Mouse (Mus musculus): ENCODE results near the gene Igdcc3.

DNA sequence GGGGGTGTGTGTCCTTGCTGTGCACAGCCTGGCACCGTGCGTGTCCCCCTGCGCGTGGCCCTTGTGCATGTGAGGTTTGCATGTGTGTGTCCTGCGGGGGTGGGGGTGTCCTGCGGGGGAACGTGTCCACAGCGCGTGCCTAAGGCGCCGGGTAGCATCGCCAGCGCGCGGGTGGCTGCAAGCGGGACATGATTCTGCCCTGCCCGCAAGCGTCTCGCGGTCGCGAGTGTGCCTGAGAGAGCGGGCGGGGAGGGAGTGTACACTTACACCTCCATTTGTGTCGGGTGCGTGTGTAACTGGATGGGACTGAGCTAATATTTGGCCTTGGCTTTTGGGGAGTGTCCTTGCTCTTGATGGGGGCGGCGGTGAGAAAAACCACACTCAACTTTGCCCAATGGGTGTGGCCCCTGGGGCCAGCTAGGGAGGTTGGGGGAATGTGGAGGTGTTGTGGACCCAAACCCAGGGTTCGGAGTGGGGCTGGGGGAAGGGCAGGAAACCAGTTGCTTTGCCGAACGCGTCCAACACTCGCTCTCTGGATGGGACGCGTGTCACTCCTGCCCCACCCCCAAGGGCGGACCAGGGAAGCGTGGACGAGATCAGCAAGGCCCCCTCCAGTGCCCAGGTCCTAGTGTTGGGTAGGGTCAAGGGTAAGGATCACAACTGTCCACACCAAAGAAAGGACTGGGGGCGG is 39.2 kb upstream of the Igdcc3 start:
- TF ChIP-seq CTCF (conservative IDR thresholded peaks at IDR 0.05 in 1 of 2, IDR thresholded peaks at IDR 0.05 in 1 of 2; ENCODE audit: low read depth in 2 of 2, low read length in 2 of 2) = no peak
- no peak for TF ChIP-seq POLR2A (IDR thresholded peaks at IDR 0.05; ENCODE audit: low read depth, low read length)
- TF ChIP-seq KAT2A (IDR thresholded peaks at IDR 0.05; ENCODE audit: insufficient replicate concordance, low read length) = no peak
- TF ChIP-seq ZMIZ1 (IDR thresholded peaks at IDR 0.05; ENCODE audit: low read depth, low read length) = no peak
- no peak for TF ChIP-seq NRF1 (IDR thresholded peaks at IDR 0.05; ENCODE audit: low read depth, low read length)
- TF ChIP-seq RAD21 (IDR thresholded peaks at IDR 0.05; ENCODE audit: low read depth, low read length) = no peak
- TF ChIP-seq ZKSCAN1 (IDR thresholded peaks at IDR 0.05; ENCODE audit: borderline replicate concordance, low read depth, low read length) = no peak
- TF ChIP-seq HCFC1 (IDR thresholded peaks at IDR 0.05; ENCODE audit: low read depth, low read length) = no peak
- TF ChIP-seq MAFK (IDR thresholded peaks at IDR 0.05; ENCODE audit: insufficient replicate concordance, low read length) = no peak
- TF ChIP-seq GABPA (IDR thresholded peaks at IDR 0.05; ENCODE audit: insufficient replicate concordance, low read depth, low read length) = no peak
- TF ChIP-seq BHLHE40 (IDR thresholded peaks at IDR 0.05; ENCODE audit: low read depth, low read length) = no peak
- no peak for TF ChIP-seq E2F4 (IDR thresholded peaks at IDR 0.05; ENCODE audit: insufficient replicate concordance, low read depth, low read length)
- no peak for TF ChIP-seq SIN3A (IDR thresholded peaks at IDR 0.05; ENCODE audit: low read length)

All from CH12.LX (cell line).